Mouse (Mus musculus): ENCODE data around the gene Pde10a. TPM values are rescaled to one million over a fixed set of nuclear protein-coding genes. Genes with fewer than 3 reads are reported as not detected.

The Pde10a gene
- total RNA-seq (2015; ENCODE audit: low replicate concordance) (not detected in 2 replicates), total RNA-seq (2017; ENCODE audit: low replicate concordance) (1.5 TPM in 1 of 2 replicates, not detected in the other)

- ATAC-seq (replicated peaks; ENCODE audit: low FRiP score, poor library complexity, severe bottlenecking): no peak
Observed at GRCm38 (mm10) chr17:8525225-8525721, at the start of gene Pde10a. Pde10a (plus strand) TSS chr17:8525372.

- ATAC-seq (replicated peaks; ENCODE audit: low FRiP score, poor library complexity, severe bottlenecking): no peak
Observed at GRCm38 (mm10) chr17:8478554-8478953, 46.6 kb upstream of the Pde10a start.

DNA sequence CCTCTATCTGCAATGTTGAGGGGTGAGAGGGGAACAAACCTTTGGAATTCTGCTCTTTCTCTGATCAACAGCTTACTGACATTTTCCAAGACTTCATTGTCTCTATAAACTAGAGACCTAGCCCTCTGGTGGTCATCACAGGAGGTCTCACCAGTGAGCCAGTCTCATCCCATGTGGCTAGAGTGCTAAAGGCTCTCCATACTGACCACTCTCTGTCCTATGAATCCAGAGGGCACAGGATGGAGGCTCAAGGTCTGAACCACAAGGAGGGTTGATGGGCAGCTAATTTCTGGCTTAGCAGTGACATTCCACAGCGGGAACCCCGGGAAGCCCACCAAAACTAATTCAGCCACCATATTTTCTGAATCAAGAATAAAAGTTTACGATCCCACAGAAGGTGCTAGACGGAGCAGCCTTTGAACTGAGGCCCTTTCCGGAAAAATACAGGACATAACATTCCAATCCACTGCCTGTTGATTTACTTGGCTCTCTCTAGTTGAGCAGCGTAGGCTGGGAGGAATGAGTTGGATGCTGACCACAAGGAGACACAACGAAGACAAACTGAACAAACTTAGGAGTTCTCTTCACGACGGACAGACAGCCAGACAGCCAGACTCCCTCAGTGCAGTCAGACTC, 45.6 kb upstream of the Pde10a start:
- ATAC-seq (replicated peaks; ENCODE audit: low FRiP score, poor library complexity, severe bottlenecking): no peak

DNA sequence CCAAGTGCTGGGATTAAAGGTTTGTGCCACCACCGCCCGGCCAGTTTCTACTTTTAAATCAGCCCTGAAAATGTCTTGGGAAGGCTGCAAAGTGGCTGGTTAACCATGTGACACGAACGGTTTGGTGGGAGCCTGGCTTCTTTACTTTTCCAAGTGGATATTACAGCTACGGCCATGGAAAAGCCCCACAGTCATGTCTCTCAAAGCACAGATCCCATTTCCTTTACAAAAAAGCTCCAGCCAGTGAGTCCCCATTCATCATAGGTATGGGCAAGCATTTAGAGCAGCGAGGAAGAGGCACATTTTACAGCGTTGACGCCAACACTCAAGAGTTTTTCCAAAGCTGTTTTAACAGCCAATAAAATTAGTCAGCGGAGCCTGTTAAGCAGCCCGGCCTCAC, 43.4 kb upstream of the Pde10a start:
- ATAC-seq (replicated peaks; ENCODE audit: low FRiP score, poor library complexity, severe bottlenecking): no peak

- no peak for ATAC-seq (replicated peaks; ENCODE audit: low FRiP score, poor library complexity, severe bottlenecking)
Observed at GRCm38 (mm10) chr17:8482876-8483275, 42.3 kb upstream of the Pde10a start.

DNA sequence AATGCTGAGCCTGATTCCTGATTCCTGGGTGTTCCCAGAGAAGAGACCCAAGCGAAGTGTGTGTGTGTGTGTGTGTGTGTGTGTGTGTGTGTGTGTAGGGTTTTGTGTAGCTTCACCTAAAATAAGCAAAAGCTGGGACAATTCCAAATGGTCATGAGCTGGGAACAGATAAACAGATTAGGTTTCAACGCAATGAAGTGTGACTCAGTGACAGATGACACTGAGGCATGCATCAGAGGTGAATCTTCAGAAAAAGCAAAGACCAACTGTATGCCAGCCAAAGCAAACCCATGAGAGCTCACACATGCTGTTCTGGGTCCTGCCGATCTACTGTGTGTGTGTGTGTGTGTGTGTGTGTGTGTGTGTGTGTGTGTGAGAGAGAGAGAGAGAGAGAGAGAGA, 40.9 kb upstream of the Pde10a start:
- no peak for ATAC-seq (replicated peaks; ENCODE audit: low FRiP score, poor library complexity, severe bottlenecking)

DNA sequence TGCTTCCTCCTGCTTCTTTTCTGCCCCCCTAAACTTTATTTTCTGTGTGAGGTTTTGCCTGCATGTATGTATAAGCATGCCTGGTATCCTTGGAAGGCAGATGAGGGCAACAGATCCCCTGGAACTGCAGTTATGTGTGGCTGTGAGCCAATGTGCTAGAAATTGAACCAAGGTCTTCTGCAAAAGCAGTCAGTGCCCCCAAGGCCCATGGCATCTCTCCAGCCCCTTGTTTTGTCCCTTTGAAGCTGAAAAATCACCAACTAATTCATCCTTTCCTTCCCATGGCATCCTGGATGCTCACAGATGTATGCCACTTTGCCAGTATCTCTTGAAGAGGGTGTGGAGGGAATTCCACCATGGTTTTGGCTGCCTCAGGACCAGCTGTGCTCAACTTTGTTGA, 40.0 kb upstream of the Pde10a start:
- ATAC-seq (replicated peaks; ENCODE audit: low FRiP score, poor library complexity, severe bottlenecking): no peak

GRCm38 (mm10) chr17:8487824-8488223, 37.3 kb upstream of the Pde10a start:
- no peak for ATAC-seq (replicated peaks; ENCODE audit: low FRiP score, poor library complexity, severe bottlenecking)

DNA sequence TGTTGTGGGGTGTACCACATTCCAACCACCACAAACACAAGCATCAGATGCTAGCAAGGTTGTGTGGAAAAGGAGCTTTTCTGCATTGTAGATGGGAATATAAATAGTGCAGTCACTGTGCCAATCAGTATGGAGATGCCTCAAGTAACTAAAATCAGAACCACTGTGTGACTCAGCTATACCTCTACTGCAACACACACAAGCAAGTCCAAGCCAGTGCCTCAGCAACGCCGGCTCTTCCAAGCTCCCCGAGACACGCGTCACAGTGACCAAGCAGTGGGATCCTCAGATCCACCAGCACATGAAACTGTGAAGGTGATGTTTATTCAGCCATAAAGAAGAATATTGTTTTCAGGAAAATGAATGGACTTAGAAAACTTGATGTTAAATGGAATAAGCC, 34.2 kb upstream of the Pde10a start:
- no peak for ATAC-seq (replicated peaks; ENCODE audit: low FRiP score, poor library complexity, severe bottlenecking)

- ATAC-seq (replicated peaks; ENCODE audit: low FRiP score, poor library complexity, severe bottlenecking): no peak
Observed at GRCm38 (mm10) chr17:8493461-8493860, 31.7 kb upstream of the Pde10a start.

GRCm38 (mm10) chr17:8498151-8498550, 27.0 kb upstream of the Pde10a start:
- no peak for ATAC-seq (replicated peaks; ENCODE audit: low FRiP score, poor library complexity, severe bottlenecking)

DNA sequence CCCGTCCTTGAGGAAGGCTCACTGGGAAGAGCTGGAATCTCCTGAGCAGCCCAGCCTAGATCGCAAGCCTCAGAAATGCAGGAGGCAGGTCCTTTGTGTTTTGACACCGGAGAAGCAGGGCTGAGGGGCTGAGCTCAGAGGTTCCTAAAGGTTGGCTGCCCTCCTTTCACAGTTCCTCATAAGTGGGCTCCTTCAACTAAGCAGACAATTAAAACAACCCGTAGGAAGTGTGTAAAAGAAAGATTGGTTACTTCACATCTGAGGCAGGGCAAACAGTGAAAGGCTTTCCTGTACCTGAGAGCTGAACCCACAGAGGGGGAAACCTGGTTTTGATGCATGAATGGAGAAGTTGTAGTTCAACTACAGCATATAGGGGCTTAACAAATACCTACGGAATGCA, 26.5 kb upstream of the Pde10a start:
- ATAC-seq (replicated peaks; ENCODE audit: low FRiP score, poor library complexity, severe bottlenecking): no peak

GRCm38 (mm10) chr17:8499564-8500117, 25.5 kb upstream of the Pde10a start:
- no peak for ATAC-seq (replicated peaks; ENCODE audit: low FRiP score, poor library complexity, severe bottlenecking)

- no peak for ATAC-seq (replicated peaks; ENCODE audit: low FRiP score, poor library complexity, severe bottlenecking)
Observed at GRCm38 (mm10) chr17:8504381-8504780, 20.8 kb upstream of the Pde10a start.

GRCm38 (mm10) chr17:8505669-8506426, 19.3 kb upstream of the Pde10a start:
- ATAC-seq (replicated peaks; ENCODE audit: low FRiP score, poor library complexity, severe bottlenecking): no peak; the same call in 1 of the 2 replicates

- no peak for ATAC-seq (replicated peaks; ENCODE audit: low FRiP score, poor library complexity, severe bottlenecking)
Observed at GRCm38 (mm10) chr17:8506726-8507125, 18.4 kb upstream of the Pde10a start.

GRCm38 (mm10) chr17:8507654-8508053, 17.5 kb upstream of the Pde10a start:
- no peak for ATAC-seq (replicated peaks; ENCODE audit: low FRiP score, poor library complexity, severe bottlenecking)

GRCm38 (mm10) chr17:8508305-8509141, 16.6 kb upstream of the Pde10a start:
- ATAC-seq (replicated peaks; ENCODE audit: low FRiP score, poor library complexity, severe bottlenecking): no peak

GRCm38 (mm10) chr17:8516006-8516405, 9.2 kb upstream of the Pde10a start:
- no peak for ATAC-seq (replicated peaks; ENCODE audit: low FRiP score, poor library complexity, severe bottlenecking)

- no peak for ATAC-seq (replicated peaks; ENCODE audit: low FRiP score, poor library complexity, severe bottlenecking)
Observed at GRCm38 (mm10) chr17:8523986-8524385, 1.2 kb upstream of the Pde10a start.

All from erythroid progenitor cell, adult 5-6 weeks (primary cell).